Mouse (Mus musculus): Measurements from ENCODE around the gene Zfyve27.

The Zfyve27 gene

DNA sequence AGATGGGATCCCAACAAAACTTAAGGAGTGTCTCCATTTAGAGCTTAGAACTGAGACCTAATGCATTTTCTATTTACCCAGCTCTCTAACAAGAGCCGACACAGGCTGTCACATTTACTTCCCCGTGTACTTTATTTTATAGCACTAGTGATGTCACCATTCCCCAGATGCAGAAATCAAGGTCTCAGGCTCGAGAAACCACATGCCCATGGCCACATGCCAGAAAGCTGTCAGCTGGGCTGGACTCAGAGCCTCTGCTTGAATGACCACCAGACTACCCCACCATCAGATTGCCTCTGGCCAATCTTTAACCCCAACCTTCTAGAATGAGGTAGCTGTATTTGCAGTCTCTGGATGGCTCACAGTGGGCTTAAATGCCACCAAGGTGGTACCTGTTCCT lies 79.7 kb downstream of the Zfyve27 start:
- DNase-seq, result no peak

Data from kidney, postnatal 14 days (tissue).